Mouse (Mus musculus) ES-Bruce4 (cell line): ENCODE results near the gene Dhdds. TPM values are rescaled to one million over a fixed set of nuclear protein-coding genes. Genes with fewer than 3 reads are reported as not detected.

Source experiments
- H3K27ac ChIP-seq: 2 replicates; pipeline ENCODE4 v1.5.1; 2012; ENCODE audit warnings: low read length, inconsistent platforms; ENCODE audit not compliant: insufficient read depth
- H3K27me3 ChIP-seq: 2 replicates; pipeline ENCODE4 v1.6.1; 2012; ENCODE audit warnings: mild to moderate bottlenecking, low read length, inconsistent platforms; ENCODE audit not compliant: control insufficient read depth, poor library complexity, insufficient read depth, severe bottlenecking
- H3K36me3 ChIP-seq: 2 replicates; pipeline ENCODE4 v1.6.1; 2012; ENCODE audit warnings: inconsistent platforms, mild to moderate bottlenecking, low read length, moderate library complexity; ENCODE audit not compliant: control insufficient read depth, poor library complexity, insufficient read depth, severe bottlenecking
- H3K4me1 ChIP-seq: one replicate; pipeline ENCODE4 v1.8.1; 2011; ENCODE audit warnings: low read length; ENCODE audit not compliant: control insufficient read depth, insufficient read depth
- H3K4me3 ChIP-seq: 2 replicates; pipeline ENCODE4 v1.5.1; 2011; ENCODE audit warnings: low read depth, mild to moderate bottlenecking, low read length
- H3K9ac ChIP-seq: 2 replicates; pipeline ENCODE4 v1.6.1; 2012; ENCODE audit warnings: low read depth, mild to moderate bottlenecking, inconsistent platforms; ENCODE audit not compliant: poor library complexity, severe bottlenecking
- H3K9me3 ChIP-seq: replicated peaks from 2 replicates; pipeline ENCODE4 v1.6.1; 2012; ENCODE audit warnings: mild to moderate bottlenecking, low read length, inconsistent platforms; ENCODE audit not compliant: control insufficient read depth, poor library complexity, insufficient read depth, severe bottlenecking
- CTCF ChIP-seq: IDR thresholded peaks from one replicate; pipeline ENCODE4 v1.8.1; 2011; ENCODE audit warnings: low read depth, low read length
- EP300 ChIP-seq: IDR thresholded peaks from 2 replicates; pipeline ENCODE4 v1.6.1; 2011; ENCODE audit warnings: low read depth, low read length; ENCODE audit not compliant: insufficient read depth
- POLR2A ChIP-seq: IDR thresholded peaks from one replicate; pipeline ENCODE4 v1.8.1; 2011; ENCODE audit warnings: low read length; ENCODE audit not compliant: insufficient read depth
- polyA plus RNA-seq: library from polyadenylated mRNA; stranded (reverse); fragments of >200 nt; gene quantifications from 2 replicates; pipeline ENCODE4 v1.2.4, GENCODE M21; 2011; ENCODE audit warnings: low read depth; ENCODE audit not compliant: missing spikeins, insufficient read depth, insufficient read length

Gene Dhdds
- polyA plus RNA-seq, 1 experiment: 18.5 TPM

- Histone ChIP-seq H3K27ac (no peak overlapping the region), H3K36me3 (peaks cover 32% of the 10 kb centered on the region), H3K9ac (no peak overlapping the region), H3K27me3 (no peaks in the 10 kb centered on the region), H3K4me1 (peaks cover 3% of the 10 kb centered on the region), H3K4me3 (no peak overlapping the region), H3K9me3 (no peaks in the 10 kb centered on the region)
- TF ChIP-seq POLR2A (no peak), CTCF (no peak), EP300 (no peak)
Measured at GRCm38 (mm10) chr4:134009709-134010108, 9.0 kb upstream of the Dhdds start.

GRCm38 (mm10) chr4:134006845-134007244 is 6.1 kb upstream of the Dhdds start:
- H3K36me3 ChIP-seq: peaks cover 41% of the 10 kb centered on the region
- peaks cover 2% of the 10 kb centered on the region for H3K4me1 ChIP-seq
- no peak overlapping the region for H3K27ac ChIP-seq
- H3K9ac ChIP-seq: no peak overlapping the region
- no peaks in the 10 kb centered on the region for H3K27me3 ChIP-seq
- H3K4me3 ChIP-seq: no peak overlapping the region
- TF ChIP-seq POLR2A: no peak
- no peak for TF ChIP-seq CTCF
- no peak for TF ChIP-seq EP300
- H3K9me3 ChIP-seq: no peaks in the 10 kb centered on the region

- no peak for TF ChIP-seq EP300
- TF ChIP-seq POLR2A: no peak
- no peak for TF ChIP-seq CTCF
- Histone ChIP-seq H3K9me3 (no peaks in the 10 kb centered on the region), H3K36me3 (peaks cover 41% of the 10 kb centered on the region), H3K27ac (no peak overlapping the region), H3K4me1 (peaks cover 2% of the 10 kb centered on the region), H3K9ac (no peak overlapping the region), H3K27me3 (no peaks in the 10 kb centered on the region), H3K4me3 (no peak overlapping the region)
Measured at GRCm38 (mm10) chr4:134005581-134006358, 5.1 kb upstream of the Dhdds start.

DNA sequence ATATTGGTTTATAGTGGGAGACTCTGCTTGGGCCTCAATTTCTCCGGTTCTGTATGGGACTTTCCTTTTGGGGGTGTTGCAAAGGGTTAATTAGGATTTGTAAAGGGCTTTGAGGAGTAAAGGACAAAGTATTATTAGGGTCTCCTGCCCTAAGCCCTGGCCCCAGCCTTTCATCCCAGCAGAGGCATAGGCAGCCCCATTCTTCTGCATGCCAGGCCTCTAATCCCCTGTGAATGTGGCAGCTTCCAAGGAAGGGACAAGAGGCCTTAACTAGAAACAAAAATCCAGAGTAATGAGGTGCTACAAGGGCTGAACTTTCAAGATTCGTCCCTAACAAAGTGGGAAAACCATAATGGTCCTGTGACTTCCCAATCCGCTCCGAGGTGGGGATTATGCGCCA is 2.2 kb upstream of the Dhdds start:
- H3K27ac ChIP-seq: no peak overlapping the region
- TF ChIP-seq EP300 (no peak), POLR2A (no peak), CTCF (no peak)

DNA sequence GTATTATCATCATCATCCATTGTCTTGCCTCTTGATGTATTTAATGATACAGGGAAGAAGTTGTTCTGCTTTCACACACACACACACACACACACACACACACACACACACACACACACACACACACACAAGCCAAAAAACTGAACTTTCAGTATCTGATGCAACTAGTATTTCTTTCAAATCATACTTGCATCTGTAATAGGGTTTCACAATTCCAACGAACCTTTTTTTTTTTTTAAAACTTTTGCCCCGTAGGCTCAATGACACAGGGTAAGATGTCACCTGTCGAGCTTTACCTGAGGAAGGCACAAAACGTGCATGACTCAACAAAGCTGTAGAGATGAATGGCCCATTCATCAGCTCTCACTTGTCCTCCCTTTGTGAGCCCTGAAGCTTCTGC is 1.5 kb upstream of the Dhdds start:
- Histone ChIP-seq H3K4me3 (no peak overlapping the region), H3K27ac (no peak overlapping the region), H3K9ac (no peak overlapping the region), H3K36me3 (peaks cover 34% of the 10 kb centered on the region), H3K9me3 (no peaks in the 10 kb centered on the region), H3K4me1 (no peaks in the 10 kb centered on the region), H3K27me3 (no peaks in the 10 kb centered on the region)
- no peak for TF ChIP-seq EP300
- TF ChIP-seq CTCF: no peak
- no peak for TF ChIP-seq POLR2A

More for the DNA sequence above, 2.2 kb upstream of the Dhdds start:
- Histone ChIP-seq H3K36me3 (peaks cover 39% of the 10 kb centered on the region), H3K9me3 (no peaks in the 10 kb centered on the region), H3K4me1 (no peaks in the 10 kb centered on the region), H3K27me3 (no peaks in the 10 kb centered on the region), H3K9ac (no peak overlapping the region), H3K4me3 (no peak overlapping the region)

GRCm38 (mm10) chr4:134001710-134002109 is 992 bp upstream of the Dhdds start:
- H3K27ac ChIP-seq: no peak overlapping the region
- no peak overlapping the region for H3K9ac ChIP-seq
- H3K4me3 ChIP-seq: no peak overlapping the region
- H3K4me1 ChIP-seq: no peaks in the 10 kb centered on the region
- H3K36me3 ChIP-seq: peaks cover 30% of the 10 kb centered on the region
- TF ChIP-seq EP300 (no peak), CTCF (no peak), POLR2A (no peak)
- H3K27me3 ChIP-seq: no peaks in the 10 kb centered on the region
- H3K9me3 ChIP-seq: no peaks in the 10 kb centered on the region
